26 mouse cellular contexts compared by ENCODE assay signal in the genomic region with DNA sequence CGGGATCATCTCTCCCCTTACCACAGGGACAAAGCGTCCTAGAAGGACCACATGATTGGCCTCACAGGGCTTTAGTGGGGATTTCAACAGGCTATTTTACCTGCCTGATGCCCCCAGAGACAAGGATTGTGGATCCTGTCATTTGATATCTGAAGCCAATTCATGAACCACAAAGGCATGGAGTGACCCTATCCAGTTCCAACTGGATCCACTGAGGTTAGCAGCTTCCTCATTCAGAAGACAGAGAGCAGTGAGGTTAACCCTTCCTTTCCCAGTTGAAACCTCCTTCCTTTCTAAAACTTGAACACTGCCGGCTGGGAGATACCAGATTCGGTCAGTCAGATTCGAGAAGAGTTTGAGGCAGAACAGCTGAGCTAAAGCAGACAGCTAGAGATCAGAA. TPM values are rescaled to one million over a fixed set of nuclear protein-coding genes. Genes with fewer than 3 reads are reported as not detected.
A peak's percentile ranks its signal among the peaks of the same experiment; 100 is the strongest.
DNase-seq lines count a peak whose midpoint lies in the region; ATAC-seq lines count a peak whose summit lies in the region.
"Had no signal": no experiment of that assay in that cellular context is flagged by ENCODE, and none has a peak within 500 bp of the region (broad histone marks: within the 10 kb centered on the region; RNA-seq: fewer than 3 reads in every experiment).

No protein-coding gene starts in this region.

- no peak overlapping the region for H3K9ac ChIP-seq in kidney, embryonic 16.5 days (replicated peaks; ENCODE audit: low read length)
- H3K9ac ChIP-seq: embryonic facial prominence, embryonic 12.5 days; forebrain, embryonic 13.5 days; forebrain, embryonic 15.5 days; forebrain, postnatal 0 days had no signal

- H3K36me3 ChIP-seq in kidney, embryonic 16.5 days (ENCODE audit: insufficient read depth, low read length), result no peaks in the 10 kb centered on the region
- H3K36me3 ChIP-seq: embryonic facial prominence, embryonic 10.5 days; embryonic facial prominence, embryonic 12.5 days; forebrain, embryonic 15.5 days had no signal

- H3K4me2 ChIP-seq in kidney, embryonic 16.5 days (replicated peaks; ENCODE audit: low read depth, low read length), result no peak overlapping the region
- H3K4me2 ChIP-seq: embryonic facial prominence, embryonic 12.5 days; forebrain, embryonic 13.5 days; forebrain, embryonic 15.5 days had no signal

- peak; percentile 85 for DNase-seq in heart, adult 11 months
- DNase-seq in heart, postnatal 14 days, result no peak
- DNase-seq in kidney, postnatal 4 days, result no peak
- DNase-seq in thymus, postnatal 0 days (ENCODE audit: low spot score), result no peak
- no peak for DNase-seq in gastrocnemius, postnatal 4 days (ENCODE audit: low spot score in 2 of 2)
- DNase-seq: adrenal gland, postnatal 10 days; adrenal gland, postnatal 25 days; B cell, adult 2 months; cerebellum, adult 11 months; cerebellum, adult 18-20 months; cerebellum, adult 8-10 months; cerebellum, adult 9-11 months; cerebellum, postnatal 14 days; cerebellum, postnatal 36 days; forebrain, postnatal 0 days had no signal

- H3K27ac ChIP-seq in kidney, embryonic 16.5 days (ENCODE audit: low read length), result 0 out of 2 replicates have a peak overlapping the region, but pooled peaks have one; percentile 13
- H3K27ac ChIP-seq: embryonic facial prominence, embryonic 10.5 days; embryonic facial prominence, embryonic 12.5 days; forebrain, embryonic 13.5 days; forebrain, embryonic 15.5 days had no signal

- no peak for ATAC-seq in kidney, embryonic 16.5 days (ENCODE audit: low FRiP score, low TSS enrichment)
- peak; percentile 45; the same call in 1 of the 2 replicates for ATAC-seq in common myeloid progenitor, adult 5-6 weeks (replicated peaks; ENCODE audit: low read depth, poor library complexity, severe bottlenecking)
- ATAC-seq in megakaryocyte progenitor cell, adult 5-6 weeks (replicated peaks; ENCODE audit: poor library complexity), result peak; percentile 83
- ATAC-seq: activated CD4-positive, CD25-positive, alpha-beta regulatory T cell, adult 4 months; CD4-positive, CD25-positive, alpha-beta regulatory T cell, adult 4 months; forebrain, embryonic 13.5 days; forebrain, embryonic 15.5 days; forebrain, postnatal 0 days had no signal

- 74% methylated on average over 5 of the region's 5 CpGs for WGBS in kidney, embryonic 16.5 days

- no peaks in the 10 kb centered on the region for H3K27me3 ChIP-seq in kidney, embryonic 16.5 days (ENCODE audit: insufficient read depth, low read length)
- H3K27me3 ChIP-seq: CH12.LX; embryonic facial prominence, embryonic 12.5 days; forebrain, embryonic 13.5 days; forebrain, embryonic 15.5 days had no signal

- intact Hi-C loops in heart, postnatal 14 days (cut with DNase I), result no loop called here

- peaks cover 18% of the 10 kb centered on the region for H3K4me1 ChIP-seq in kidney, embryonic 16.5 days (ENCODE audit: insufficient read depth, low read length)
- H3K4me1 ChIP-seq: forebrain, embryonic 13.5 days had no signal

- no peak overlapping the region for H3K4me3 ChIP-seq in kidney, embryonic 16.5 days (ENCODE audit: low read length)
- H3K4me3 ChIP-seq: embryonic facial prominence, embryonic 10.5 days; embryonic facial prominence, embryonic 12.5 days; forebrain, embryonic 13.5 days; forebrain, embryonic 15.5 days had no signal

- no peaks in the 10 kb centered on the region for H3K9me3 ChIP-seq in kidney, embryonic 16.5 days (ENCODE audit: low read length)
- H3K9me3 ChIP-seq: embryonic facial prominence, embryonic 10.5 days; embryonic facial prominence, embryonic 12.5 days; forebrain, embryonic 13.5 days; forebrain, embryonic 15.5 days had no signal

RNA-seq across cellular contexts. Expression of a gene that starts 14.7 kb away (rescaled TPM):
- 100 to 1,000 TPM; 100 to 104 TPM for total RNA-seq in heart, postnatal 14 days (2021)
- polyA plus RNA-seq in kidney, embryonic 16.5 days (2015; fragmentation: Nextera tagmentation; extraction: Ambion mirVana), result 17.3 and 19.9 TPM in 2 replicates
- 0.14 TPM in 1 of 2 replicates, not detected in the other for total RNA-seq in common myeloid progenitor, adult 5-6 weeks (2017)
- total RNA-seq in megakaryocyte progenitor cell, adult 5-6 weeks (2015), result 0.22 TPM in 2 replicates
- not detected in 2 replicates for total RNA-seq in megakaryocyte progenitor cell, adult 5-6 weeks (2017)
- 1.4 and 1.5 TPM in 2 replicates for polyA plus RNA-seq in thymus, postnatal 0 days (2015; fragmentation: Nextera tagmentation; extraction: Ambion mirVana)
- 10 to 100 TPM; 54.5 to 60.0 TPM for total RNA-seq in gastrocnemius, postnatal 4 days (2021)
- total RNA-seq: CH12.LX, MEL had no signal
- polyA plus RNA-seq: activated CD4-positive, CD25-positive, alpha-beta regulatory T cell, adult 4 months; CD4-positive, CD25-positive, alpha-beta regulatory T cell, adult 4 months had no signal

Comparison
In these comparisons a context has a peak if more than half of its experiments do, and no peak if none do; other contexts are left out.
1. RNA of a gene that starts 14.7 kb away (total RNA-seq): 100 to 104 TPM in heart, postnatal 14 days and 54.5 to 60.0 TPM in gastrocnemius, postnatal 4 days; 0.22 TPM in megakaryocyte progenitor cell, adult 5-6 weeks and 0.14 TPM in common myeloid progenitor, adult 5-6 weeks; every median in the first group is over 10 times any median in the second.